Mouse (Mus musculus): ENCODE data around the gene Gm3250. TPM values are rescaled to one million over a fixed set of nuclear protein-coding genes. Genes with fewer than 3 reads are reported as not detected.
"Not testable (repeated sequence)": the region's sequence is repeated elsewhere in the genome, so short reads cannot be mapped to it uniquely, and the experiment has no call there.

Gm3250 gene
- total RNA-seq, 2 experiments from 2014 or later = not detected

DNA sequence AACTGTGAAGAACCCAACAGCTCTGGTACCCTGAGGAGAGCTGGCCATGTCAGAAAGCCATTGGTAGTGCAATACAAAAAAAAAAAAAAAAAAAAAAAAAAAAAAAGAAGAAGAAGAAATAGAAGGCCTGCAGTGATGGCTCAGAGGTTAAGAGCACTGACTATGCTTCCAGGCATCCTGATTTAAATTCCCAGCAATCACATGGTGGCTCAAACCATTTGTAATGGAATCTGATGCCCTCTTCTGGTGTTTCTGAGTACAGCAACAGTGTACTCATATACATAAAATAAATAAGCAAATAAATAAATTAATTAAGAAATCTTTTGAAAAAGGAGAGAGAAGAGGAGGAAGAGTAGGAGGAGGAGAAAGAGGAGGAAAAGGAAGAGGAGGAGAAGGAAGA is 28.9 kb downstream of the Gm3250 start:
- ATAC-seq (replicated peaks; ENCODE audit: low FRiP score, poor library complexity, severe bottlenecking) = no peak

DNA sequence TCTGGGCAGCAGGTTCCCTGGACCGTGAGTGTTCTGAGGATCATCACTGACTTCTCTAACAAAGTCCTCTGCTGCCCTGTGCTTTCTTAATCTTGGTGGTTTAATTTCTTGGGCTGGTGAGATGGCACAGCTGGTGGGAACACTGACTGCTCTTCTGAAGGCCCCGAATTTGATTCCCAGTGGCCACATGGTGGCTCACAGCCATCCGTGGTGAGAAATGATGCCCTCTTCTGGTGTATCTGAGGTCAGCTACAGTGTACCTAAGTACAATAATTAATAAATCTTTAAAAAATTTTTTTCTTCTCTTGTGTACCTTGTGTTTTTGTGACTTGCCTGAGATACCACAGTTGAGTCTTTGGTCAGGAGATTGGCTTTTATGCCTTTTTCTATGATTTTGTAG is 30.0 kb downstream of the Gm3250 start:
- ATAC-seq (replicated peaks; ENCODE audit: low FRiP score, poor library complexity, severe bottlenecking) = not testable (repeated sequence)

DNA sequence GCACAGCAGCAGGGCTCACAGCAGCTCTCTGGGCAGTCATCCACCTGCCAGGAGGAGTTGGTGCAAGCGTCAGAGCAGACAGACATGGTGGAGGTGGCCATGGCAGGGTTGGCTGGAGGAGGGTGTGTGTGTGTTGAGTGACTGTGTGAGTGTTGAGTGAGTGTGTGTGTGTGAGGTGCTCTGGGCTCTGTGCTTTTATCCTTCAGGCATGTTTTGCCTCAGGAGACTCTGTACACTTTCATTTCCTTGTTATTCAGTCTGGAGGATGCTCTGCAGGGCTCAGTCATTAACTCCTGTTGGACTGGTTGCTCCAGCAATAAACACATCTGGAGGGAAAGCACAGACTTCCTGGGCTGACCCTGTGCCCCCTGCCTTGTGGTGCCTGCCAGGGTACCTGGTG is 31.1 kb downstream of the Gm3250 start, which contains the start of gene Gm9736:
TSS of gene Gm9736 (minus strand) at position 101 of the 400 bp plus-strand sequence.
- ATAC-seq (replicated peaks; ENCODE audit: low FRiP score, poor library complexity, severe bottlenecking) = not testable (repeated sequence)

DNA sequence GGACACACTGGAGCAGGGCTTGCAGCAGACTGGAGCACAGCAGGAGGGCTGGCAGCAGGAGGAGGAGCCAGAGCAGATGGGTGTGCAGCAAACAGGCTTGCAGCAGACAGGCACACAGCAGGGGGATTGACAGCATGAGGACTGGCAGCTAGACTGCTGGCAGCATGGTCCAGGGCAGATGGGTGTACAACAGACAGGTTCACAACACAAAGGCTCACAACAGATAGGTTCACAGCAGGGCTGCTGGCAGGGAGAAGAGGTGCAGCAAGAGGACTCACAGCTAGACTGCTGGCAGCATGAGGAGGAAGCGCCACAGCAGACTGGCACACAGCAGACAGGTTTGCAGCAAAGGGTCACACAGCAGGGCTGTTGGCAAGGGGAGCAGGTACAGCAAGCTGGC is 31.7 kb downstream of the Gm3250 start:
- ATAC-seq (replicated peaks; ENCODE audit: low FRiP score, poor library complexity, severe bottlenecking) = not testable (repeated sequence)

DNA sequence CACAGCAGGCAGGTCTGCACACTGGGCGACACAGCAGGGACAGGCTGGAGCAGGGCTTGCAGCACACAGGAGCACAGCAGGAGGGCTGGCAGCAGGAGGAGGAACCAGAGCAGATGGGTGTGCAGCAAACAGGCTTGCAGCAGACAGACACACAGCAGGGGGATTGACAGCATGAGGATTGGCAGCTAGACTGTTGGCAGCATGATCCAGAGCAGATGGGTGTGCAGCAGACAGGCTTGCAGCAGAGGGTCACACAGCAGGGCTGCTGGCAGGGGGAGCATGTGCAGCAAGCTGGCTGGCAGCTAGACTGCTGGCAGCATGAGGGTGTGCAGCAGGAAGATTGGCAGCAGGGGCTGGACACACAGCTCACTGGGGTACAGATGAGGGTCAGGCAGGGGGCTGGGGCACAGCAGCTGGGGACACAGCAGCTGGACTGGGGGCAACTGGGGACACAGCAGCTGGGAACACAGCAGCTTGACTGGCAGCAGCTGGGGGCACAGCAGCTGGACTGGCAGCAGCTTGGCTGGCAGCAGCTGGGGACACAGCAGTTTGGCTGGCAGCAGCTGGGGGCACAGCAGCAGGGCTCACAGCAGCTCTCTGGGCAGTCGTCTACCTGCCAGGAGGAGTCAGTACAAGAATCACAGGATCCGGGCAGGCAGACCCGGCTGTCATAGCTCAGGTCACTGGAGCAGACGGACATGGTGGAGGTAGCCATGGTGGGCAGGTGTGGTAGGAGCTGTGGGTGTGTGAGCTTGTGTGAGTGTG is 40.2 kb downstream of the Gm3250 start, which contains the start of gene Gm18596:
TSS of gene Gm18596 (minus strand) at position 715 of the 765 bp plus-strand sequence.
- not testable (repeated sequence) for ATAC-seq (replicated peaks; ENCODE audit: low FRiP score, poor library complexity, severe bottlenecking)

DNA sequence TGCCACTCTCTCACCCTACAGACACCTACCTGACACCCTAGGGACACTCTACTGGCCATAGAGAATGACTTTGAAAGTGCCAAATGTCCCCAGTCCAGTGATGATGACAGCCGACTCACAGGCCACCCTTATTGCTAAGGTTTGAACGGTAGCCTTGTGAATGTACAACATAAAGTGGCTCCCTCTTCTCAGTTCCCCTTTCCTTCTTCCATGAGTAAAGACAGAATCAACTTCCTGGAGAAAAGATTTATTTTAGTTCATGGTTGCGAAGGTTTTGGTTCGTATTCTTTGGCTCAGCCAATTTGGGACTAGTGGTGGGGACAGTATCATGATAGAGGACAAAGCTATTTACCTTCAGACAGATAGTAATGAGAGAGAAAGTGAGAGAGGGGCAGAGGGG is 43.4 kb downstream of the Gm3250 start:
- ATAC-seq (replicated peaks; ENCODE audit: low FRiP score, poor library complexity, severe bottlenecking) = no peak

DNA sequence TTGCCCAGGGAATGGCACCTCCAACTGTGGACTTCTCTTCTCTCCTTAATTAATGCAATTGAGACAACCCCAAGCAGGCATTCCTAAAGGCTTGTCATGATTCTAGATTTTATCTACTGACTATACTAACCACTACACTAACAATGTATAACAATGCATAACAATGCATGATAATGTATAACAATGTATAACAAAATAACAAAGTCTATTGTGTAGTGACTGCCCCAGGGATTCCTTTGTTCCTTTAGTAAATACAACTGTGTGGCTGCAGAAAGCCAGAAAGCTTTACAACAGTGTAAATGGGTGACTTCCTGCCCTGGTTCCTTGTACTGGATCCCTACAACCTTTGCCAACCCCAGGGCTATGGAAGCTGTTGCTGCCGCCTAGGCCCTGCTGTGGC is 46.4 kb downstream of the Gm3250 start:
- no peak for ATAC-seq (replicated peaks; ENCODE audit: low FRiP score, poor library complexity, severe bottlenecking)

Other genes starting within 250 kb of the Gm3250 start
Only the 30 nearest of the 31 such genes appear.
- gene Pttg1ip, start 200.8 kb downstream of the Gm3250 start, total RNA-seq (2015; ENCODE audit: low replicate concordance) = 58.8 and 73.6 TPM in 2 replicates
- 72.6 and 78.0 TPM in 2 replicates for gene Pttg1ip, start 200.8 kb downstream of the Gm3250 start, total RNA-seq (2017; ENCODE audit: low replicate concordance)
- 6.3 and 20.2 TPM in 2 replicates for gene Sumo3, start 176.4 kb downstream of the Gm3250 start, total RNA-seq (2015; ENCODE audit: low replicate concordance)
- gene Sumo3, start 176.4 kb downstream of the Gm3250 start, total RNA-seq (2017; ENCODE audit: low replicate concordance) = 30.7 and 32.1 TPM in 2 replicates
- not detected in 2 replicates for gene Gm49325, start 176.3 kb downstream of the Gm3250 start, total RNA-seq (2015; ENCODE audit: low replicate concordance)
- gene Gm49325, start 176.3 kb downstream of the Gm3250 start, total RNA-seq (2017; ENCODE audit: low replicate concordance) = not detected in 2 replicates
- gene Ube2g2, start 160.3 kb downstream of the Gm3250 start, total RNA-seq (2015; ENCODE audit: low replicate concordance) = 6.1 and 7.5 TPM in 2 replicates
- gene Ube2g2, start 160.3 kb downstream of the Gm3250 start, total RNA-seq (2017; ENCODE audit: low replicate concordance) = 10.5 and 14.4 TPM in 2 replicates
- not detected in 2 replicates for gene Tspear, start 96.0 kb downstream of the Gm3250 start, total RNA-seq (2015; ENCODE audit: low replicate concordance)
- not detected in 2 replicates for gene Tspear, start 96.0 kb downstream of the Gm3250 start, total RNA-seq (2017; ENCODE audit: low replicate concordance)
- gene Gm19402, start 91.8 kb downstream of the Gm3250 start, total RNA-seq (2015; ENCODE audit: low replicate concordance) = not detected in 2 replicates
- gene Gm19402, start 91.8 kb downstream of the Gm3250 start, total RNA-seq (2017; ENCODE audit: low replicate concordance) = not detected in 2 replicates
- not detected in 2 replicates for gene Gm9508, start 85.3 kb downstream of the Gm3250 start, total RNA-seq (2015; ENCODE audit: low replicate concordance)
- not detected in 2 replicates for gene Gm9508, start 85.3 kb downstream of the Gm3250 start, total RNA-seq (2017; ENCODE audit: low replicate concordance)
- not detected in 2 replicates for gene Gm10272, start 75.9 kb downstream of the Gm3250 start, total RNA-seq (2015; ENCODE audit: low replicate concordance)
- not detected in 2 replicates for gene Gm10272, start 75.9 kb downstream of the Gm3250 start, total RNA-seq (2017; ENCODE audit: low replicate concordance)
- not detected in 2 replicates for gene Gm10024, start 71.1 kb downstream of the Gm3250 start, total RNA-seq (2015; ENCODE audit: low replicate concordance)
- not detected in 2 replicates for gene Gm10024, start 71.1 kb downstream of the Gm3250 start, total RNA-seq (2017; ENCODE audit: low replicate concordance)
- not detected in 2 replicates for gene Gm10142, start 66.7 kb downstream of the Gm3250 start, total RNA-seq (2015; ENCODE audit: low replicate concordance)
- gene Gm10142, start 66.7 kb downstream of the Gm3250 start, total RNA-seq (2017; ENCODE audit: low replicate concordance) = not detected in 2 replicates
- not detected in 2 replicates for gene Krtap12-1, start 61.9 kb downstream of the Gm3250 start, total RNA-seq (2015; ENCODE audit: low replicate concordance)
- gene Krtap12-1, start 61.9 kb downstream of the Gm3250 start, total RNA-seq (2017; ENCODE audit: low replicate concordance) = not detected in 2 replicates
- not detected in 2 replicates for gene Gm10100, start 56.1 kb downstream of the Gm3250 start, total RNA-seq (2015; ENCODE audit: low replicate concordance)
- gene Gm10100, start 56.1 kb downstream of the Gm3250 start, total RNA-seq (2017; ENCODE audit: low replicate concordance) = not detected in 2 replicates
- not detected in 2 replicates for gene Gm18596, start 39.9 kb downstream of the Gm3250 start, total RNA-seq (2015; ENCODE audit: low replicate concordance)
- not detected in 2 replicates for gene Gm18596, start 39.9 kb downstream of the Gm3250 start, total RNA-seq (2017; ENCODE audit: low replicate concordance)
- gene Gm9736, start 31.2 kb downstream of the Gm3250 start, total RNA-seq (2015; ENCODE audit: low replicate concordance) = not detected in 2 replicates
- gene Gm9736, start 31.2 kb downstream of the Gm3250 start, total RNA-seq (2017; ENCODE audit: low replicate concordance) = not detected in 2 replicates
- not detected in 2 replicates for gene Gm3233, start 22.9 kb downstream of the Gm3250 start, total RNA-seq (2015; ENCODE audit: low replicate concordance)
- gene Gm3233, start 22.9 kb downstream of the Gm3250 start, total RNA-seq (2017; ENCODE audit: low replicate concordance) = not detected in 2 replicates
- not detected in 2 replicates for gene Gm3238, start 11.2 kb downstream of the Gm3250 start, total RNA-seq (2015; ENCODE audit: low replicate concordance)
- gene Gm3238, start 11.2 kb downstream of the Gm3250 start, total RNA-seq (2017; ENCODE audit: low replicate concordance) = not detected in 2 replicates
- not detected in 2 replicates for gene Gm7138, start 5.6 kb downstream of the Gm3250 start, total RNA-seq (2015; ENCODE audit: low replicate concordance)
- not detected in 2 replicates for gene Gm7138, start 5.6 kb downstream of the Gm3250 start, total RNA-seq (2017; ENCODE audit: low replicate concordance)
- not detected in 2 replicates for gene Gm7137, start 5.7 kb upstream of the Gm3250 start, total RNA-seq (2015; ENCODE audit: low replicate concordance)
- not detected in 2 replicates for gene Gm7137, start 5.7 kb upstream of the Gm3250 start, total RNA-seq (2017; ENCODE audit: low replicate concordance)
- gene Gm9639, start 12.5 kb upstream of the Gm3250 start, total RNA-seq (2015; ENCODE audit: low replicate concordance) = not detected in 2 replicates
- gene Gm9639, start 12.5 kb upstream of the Gm3250 start, total RNA-seq (2017; ENCODE audit: low replicate concordance) = not detected in 2 replicates
- not detected in 2 replicates for gene Gm19668, start 16.6 kb upstream of the Gm3250 start, total RNA-seq (2015; ENCODE audit: low replicate concordance)
- not detected in 2 replicates for gene Gm19668, start 16.6 kb upstream of the Gm3250 start, total RNA-seq (2017; ENCODE audit: low replicate concordance)
- gene Gm9507, start 29.3 kb upstream of the Gm3250 start, total RNA-seq (2015; ENCODE audit: low replicate concordance) = not detected in 2 replicates
- gene Gm9507, start 29.3 kb upstream of the Gm3250 start, total RNA-seq (2017; ENCODE audit: low replicate concordance) = not detected in 2 replicates
- not detected in 2 replicates for gene Gm2696, start 32.1 kb upstream of the Gm3250 start, total RNA-seq (2015; ENCODE audit: low replicate concordance)
- gene Gm2696, start 32.1 kb upstream of the Gm3250 start, total RNA-seq (2017; ENCODE audit: low replicate concordance) = not detected in 2 replicates
- gene Krtap10-4, start 44.6 kb upstream of the Gm3250 start, total RNA-seq (2015; ENCODE audit: low replicate concordance) = not detected in 2 replicates
- not detected in 2 replicates for gene Krtap10-4, start 44.6 kb upstream of the Gm3250 start, total RNA-seq (2017; ENCODE audit: low replicate concordance)
- not detected in 2 replicates for gene Krtap10-10, start 53.4 kb upstream of the Gm3250 start, total RNA-seq (2015; ENCODE audit: low replicate concordance)
- not detected in 2 replicates for gene Krtap10-10, start 53.4 kb upstream of the Gm3250 start, total RNA-seq (2017; ENCODE audit: low replicate concordance)
- gene Gm36176, start 64.3 kb upstream of the Gm3250 start, total RNA-seq (2015; ENCODE audit: low replicate concordance) = not detected in 2 replicates
- not detected in 2 replicates for gene Gm36176, start 64.3 kb upstream of the Gm3250 start, total RNA-seq (2017; ENCODE audit: low replicate concordance)
- gene Gm10318, start 70.3 kb upstream of the Gm3250 start, total RNA-seq (2015; ENCODE audit: low replicate concordance) = not detected in 2 replicates
- gene Gm10318, start 70.3 kb upstream of the Gm3250 start, total RNA-seq (2017; ENCODE audit: low replicate concordance) = not detected in 2 replicates
- not detected in 2 replicates for gene Gm3285, start 79.4 kb upstream of the Gm3250 start, total RNA-seq (2015; ENCODE audit: low replicate concordance)
- not detected in 2 replicates for gene Gm3285, start 79.4 kb upstream of the Gm3250 start, total RNA-seq (2017; ENCODE audit: low replicate concordance)
- not detected in 2 replicates for gene Lrrc3, start 120.0 kb upstream of the Gm3250 start, total RNA-seq (2015; ENCODE audit: low replicate concordance)
- not detected in 2 replicates for gene Lrrc3, start 120.0 kb upstream of the Gm3250 start, total RNA-seq (2017; ENCODE audit: low replicate concordance)
- 3.1 and 5.4 TPM in 2 replicates for gene Trpm2, start 188.0 kb upstream of the Gm3250 start, total RNA-seq (2015; ENCODE audit: low replicate concordance)
- 3.4 and 9.8 TPM in 2 replicates for gene Trpm2, start 188.0 kb upstream of the Gm3250 start, total RNA-seq (2017; ENCODE audit: low replicate concordance)
- 0.77 and 3.1 TPM in 2 replicates for gene 1810043G02Rik, start 196.0 kb upstream of the Gm3250 start, total RNA-seq (2015; ENCODE audit: low replicate concordance)
- 0.28 and 0.68 TPM in 2 replicates for gene 1810043G02Rik, start 196.0 kb upstream of the Gm3250 start, total RNA-seq (2017; ENCODE audit: low replicate concordance)

All from erythroblast, adult 5-6 weeks (primary cell).